Mouse (Mus musculus) spleen, adult 2 months (tissue): ENCODE measurements around the gene Pomc. TPM values are rescaled to one million over a fixed set of nuclear protein-coding genes. Genes with fewer than 3 reads are reported as not detected.

Source experiments
- DNase-seq, 2 experiments: peaks; one replicate each; pipeline versions ENCODE4 v3.0.0 to v3.0.0-alpha.2; 2012 to 2021; ENCODE audit warnings: low spot score in 2 of 2, low read depth in 1 of 2
- H3K27ac ChIP-seq: fragments of 200-500 bp; 2 replicates; pipeline ENCODE4 v1.5.1; 2012; ENCODE audit warnings: low read length, inconsistent platforms; ENCODE audit not compliant: insufficient read depth
- H3K27me3 ChIP-seq: fragments of 200-500 bp; 2 replicates; pipeline ENCODE4 v1.6.1; 2012; ENCODE audit warnings: mild to moderate bottlenecking, moderate library complexity, low read length, inconsistent platforms; ENCODE audit not compliant: control insufficient read depth, insufficient read depth
- H3K36me3 ChIP-seq: fragments of 200-500 bp; 2 replicates; pipeline ENCODE4 v1.6.1; 2012; ENCODE audit warnings: mild to moderate bottlenecking, low read length, inconsistent platforms; ENCODE audit not compliant: control insufficient read depth, insufficient read depth
- H3K4me1 ChIP-seq: fragments of 200-500 bp; 2 replicates; pipeline ENCODE4 v1.6.1; 2011; ENCODE audit warnings: inconsistent platforms; ENCODE audit not compliant: control insufficient read depth, insufficient read depth, insufficient read length
- H3K4me3 ChIP-seq: fragments of 200-500 bp; 2 replicates; pipeline ENCODE4 v1.5.1; 2011; ENCODE audit warnings: mild to moderate bottlenecking, inconsistent platforms; ENCODE audit not compliant: insufficient read depth, insufficient read length; ENCODE audit errors: extremely low read depth
- CTCF ChIP-seq: fragments of 200-500 bp; IDR thresholded peaks from 2 replicates; pipeline ENCODE4 v1.5.1; 2011; ENCODE audit warnings: mild to moderate bottlenecking, inconsistent platforms; ENCODE audit not compliant: insufficient read depth, insufficient read length, insufficient replicate concordance; ENCODE audit errors: extremely low read depth
- POLR2A ChIP-seq: fragments of 200-500 bp; IDR thresholded peaks from 2 replicates; pipeline ENCODE4 v1.6.1; 2011; ENCODE audit warnings: low read depth, low read length, inconsistent platforms
- WGBS: fragments of 180-500 bp; shearing (Covaris S2); methylation state at CpG from one replicate; pipeline ENCODE4 v1.1.7; 2018; 5-methylcytosine and 5-hydroxymethylcytosine counted together
- polyA plus RNA-seq: library from polyadenylated mRNA; depleted of rRNA; stranded (reverse); fragments of >200 nt; gene quantifications from 2 replicates; pipeline ENCODE4 v1.2.3, GENCODE M21; 2012; rRNA removed

Pomc gene
- polyA plus RNA-seq, result 0.39 and 0.44 TPM in 2 replicates

- WGBS, result 29% methylated on average over 22 of the region's 22 CpGs
- no peaks in the 10 kb centered on the region for H3K36me3 ChIP-seq
- H3K27me3 ChIP-seq, result peaks cover 2% of the 10 kb centered on the region; the same call in 1 of the 2 replicates
- H3K4me3 ChIP-seq, result no peak within 1 kb of the TSS
- H3K27ac ChIP-seq, result no peak within 1 kb of the TSS
- no peaks in the 10 kb centered on the region for H3K4me1 ChIP-seq
- DNase-seq, result no peak
- TF ChIP-seq CTCF, result no peak
- TF ChIP-seq POLR2A, result no peak
Observed at GRCm38 (mm10) chr12:3954651-3955050, at the start of gene Pomc. Gene Pomc, plus strand, starts transcription at chr12:3954951.

GRCm38 (mm10) chr12:3905436-3905835 is 49.3 kb upstream of the Pomc start:
- Histone ChIP-seq H3K4me3 (no peak overlapping the region), H3K36me3 (peaks cover 43% of the 10 kb centered on the region), H3K27me3 (no peaks in the 10 kb centered on the region), H3K4me1 (no peaks in the 10 kb centered on the region), H3K27ac (no peak overlapping the region)
- TF ChIP-seq CTCF (no peak), POLR2A (no peak)
- DNase-seq, result no peak
- 97% methylated on average over 9 of the region's 9 CpGs for whole genome bisulfite sequencing

GRCm38 (mm10) chr12:3906308-3906707 is 48.4 kb upstream of the Pomc start:
- TF ChIP-seq POLR2A, result no peak
- TF ChIP-seq CTCF, result no peak
- DNase-seq, result no peak
- Histone ChIP-seq H3K27me3 (no peaks in the 10 kb centered on the region), H3K36me3 (peaks cover 41% of the 10 kb centered on the region), H3K27ac (no peak overlapping the region), H3K4me1 (no peaks in the 10 kb centered on the region), H3K4me3 (no peak overlapping the region)

DNA sequence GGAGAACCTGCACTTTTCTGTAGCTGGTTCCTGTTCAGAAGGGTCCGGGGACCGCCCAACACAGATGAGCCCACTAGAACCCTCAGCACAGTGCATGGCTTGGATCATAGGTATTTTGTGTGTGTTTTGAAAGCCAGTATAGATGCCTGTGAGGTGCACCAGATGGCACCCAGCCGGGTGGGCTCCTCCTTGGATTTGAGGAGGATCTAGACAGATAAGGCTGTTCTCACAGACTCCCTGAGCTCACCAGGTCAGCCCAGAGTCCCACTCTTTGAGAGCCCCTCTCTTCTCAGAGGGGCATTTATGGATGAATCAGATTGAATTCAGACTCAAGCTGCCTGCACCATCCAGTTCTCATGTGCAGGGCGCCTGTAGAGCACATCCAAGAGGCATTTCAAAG is 47.7 kb upstream of the Pomc start:
- Histone ChIP-seq H3K27me3 (no peaks in the 10 kb centered on the region), H3K4me3 (no peak overlapping the region), H3K27ac (no peak overlapping the region), H3K4me1 (no peaks in the 10 kb centered on the region), H3K36me3 (peaks cover 39% of the 10 kb centered on the region)
- DNase-seq, result no peak
- TF ChIP-seq CTCF (no peak), POLR2A (no peak)
- 90% methylated on average over 4 of the region's 4 CpGs for WGBS

DNA sequence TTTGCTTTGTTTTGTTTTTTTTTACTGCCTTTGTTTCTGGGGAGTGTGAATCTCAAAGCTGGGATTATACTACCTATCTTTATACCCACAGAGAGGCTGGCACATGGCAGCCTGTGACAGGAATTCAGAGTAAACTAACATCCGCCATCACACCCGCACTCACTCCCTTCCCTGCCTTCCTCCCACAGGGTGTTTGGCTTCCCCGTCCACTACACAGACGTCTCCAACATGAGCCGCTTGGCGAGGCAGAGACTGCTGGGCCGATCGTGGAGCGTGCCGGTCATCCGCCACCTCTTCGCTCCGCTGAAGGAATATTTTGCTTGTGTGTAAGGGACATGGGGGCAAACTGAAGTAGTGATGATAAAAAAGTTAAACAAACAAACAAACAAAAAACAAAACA is 47.3 kb upstream of the Pomc start:
- TF ChIP-seq CTCF (no peak), POLR2A (no peak)
- Histone ChIP-seq H3K4me3 (no peak overlapping the region), H3K27ac (no peak overlapping the region), H3K27me3 (no peaks in the 10 kb centered on the region), H3K36me3 (peaks cover 35% of the 10 kb centered on the region), H3K4me1 (no peaks in the 10 kb centered on the region)
- DNase-seq, result no peak
- 95% methylated on average over 13 of the region's 13 CpGs for WGBS

- H3K36me3 ChIP-seq, result peaks cover 23% of the 10 kb centered on the region
Observed at GRCm38 (mm10) chr12:3910466-3911093, 44.2 kb upstream of the Pomc start.

DNA sequence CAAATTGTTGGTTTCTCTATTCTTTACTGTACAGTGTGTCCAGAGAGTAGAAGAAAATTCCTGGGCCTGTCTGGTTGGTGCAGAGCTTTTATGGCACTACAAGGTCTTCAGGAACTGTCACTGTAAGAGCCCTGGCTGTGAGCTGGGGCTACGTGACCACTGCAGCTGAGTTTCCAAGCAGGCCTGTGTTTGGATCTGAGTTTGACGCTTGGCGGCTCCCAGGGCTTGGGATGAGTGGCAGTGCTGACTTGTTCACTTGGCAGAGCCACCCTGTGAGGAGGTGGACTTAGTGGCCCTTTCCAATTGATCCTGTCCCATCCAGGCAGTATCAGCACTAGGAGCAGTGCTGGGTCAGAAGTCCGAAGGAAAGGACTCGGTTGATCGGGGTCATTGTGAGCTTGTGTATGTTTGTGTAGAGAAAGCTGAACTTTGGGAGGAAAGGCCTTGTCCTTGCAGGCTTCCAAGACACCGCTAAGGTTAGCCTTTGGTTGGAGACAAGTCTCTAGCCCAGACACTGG is 42.9 kb upstream of the Pomc start:
- Histone ChIP-seq H3K4me1 (no peaks in the 10 kb centered on the region), H3K4me3 (no peak overlapping the region), H3K27me3 (no peaks in the 10 kb centered on the region), H3K36me3 (peaks cover 20% of the 10 kb centered on the region), H3K27ac (no peak overlapping the region)
- 91% methylated on average over 7 of the region's 7 CpGs for WGBS
- TF ChIP-seq POLR2A (no peak), CTCF (no peak)
- no peak for DNase-seq

More at GRCm38 (mm10) chr12:3910466-3911093, 44.2 kb upstream of the Pomc start:
- 94% methylated on average over 10 of the region's 10 CpGs for WGBS
- H3K27ac ChIP-seq, result no peak overlapping the region
- no peak overlapping the region for H3K4me3 ChIP-seq
- TF ChIP-seq CTCF (no peak), POLR2A (no peak)
- H3K4me1 ChIP-seq, result no peaks in the 10 kb centered on the region
- DNase-seq, result no peak
- H3K27me3 ChIP-seq, result no peaks in the 10 kb centered on the region
